Mouse (Mus musculus): Measurements from ENCODE around the gene Plg. TPM values are rescaled to one million over a fixed set of nuclear protein-coding genes. Genes with fewer than 3 reads are reported as not detected.
A peak's percentile ranks its signal among the peaks of the same experiment; 100 is the strongest.

The Plg gene
- total and polyA plus RNA-seq, 3 experiments, result not detected

DNA sequence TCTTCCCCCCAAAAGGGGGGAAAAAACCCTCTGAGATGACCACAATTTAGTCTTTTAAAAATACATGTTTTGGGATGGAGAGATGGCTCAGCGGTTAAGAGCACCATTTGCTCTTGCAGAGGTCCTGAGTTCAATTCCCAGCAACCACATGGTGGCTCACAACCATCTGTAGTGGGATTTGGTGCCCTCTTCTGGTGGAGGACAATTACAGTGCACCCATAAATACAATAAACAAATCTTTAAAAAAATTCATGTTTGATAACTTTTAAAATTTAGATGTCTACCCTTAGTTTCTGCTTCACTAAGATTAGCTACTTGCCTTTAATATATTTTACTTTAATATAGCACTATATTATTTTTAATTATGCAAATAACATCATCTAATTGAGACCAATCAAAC, 43.7 kb downstream of the Plg start:
- H3K79me2 ChIP-seq (replicated peaks; ENCODE audit: control insufficient read depth, extremely low read depth, insufficient read depth, poor library complexity, severe bottlenecking), result no peaks in the 10 kb centered on the region
- no peak for DNase-seq (ENCODE audit: extremely low read depth)
- H3K4me1 ChIP-seq (ENCODE audit: control insufficient read depth in 1 of 2, insufficient read depth in 2 of 2), result peaks cover 6 to 14% of the 10 kb centered on the region in 2 experiments

DNA sequence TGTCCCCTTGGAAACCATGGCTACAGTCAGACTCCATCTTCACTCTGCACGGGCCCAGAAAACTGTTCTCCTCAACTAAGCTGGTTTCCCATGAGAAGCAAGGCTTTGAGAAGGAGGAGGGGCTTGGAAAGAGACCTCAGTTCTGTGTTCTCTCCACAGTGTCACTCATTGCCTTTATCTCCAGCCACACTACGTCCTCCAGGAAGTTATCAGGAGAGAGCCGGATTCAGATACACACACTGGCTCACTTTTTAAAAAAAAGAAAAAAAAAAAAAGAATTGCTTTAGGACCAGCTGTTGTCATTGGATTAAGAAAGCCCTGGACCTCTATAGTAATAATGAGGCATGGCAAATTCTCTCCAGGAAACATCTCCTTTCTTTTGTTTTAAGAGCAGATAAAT, 48.7 kb downstream of the Plg start:
- no peak for TF ChIP-seq SMC3 (IDR thresholded peaks at IDR 0.05; ENCODE audit: low read depth, low read length)
- Histone ChIP-seq H3K4me2 (ENCODE audit: insufficient read depth, low read depth, poor library complexity, severe bottlenecking) (no peak overlapping the region), H3K9ac (ENCODE audit: insufficient read depth, low read depth) (no peak overlapping the region), H3K27me3 (replicated peaks) (peaks cover 22% of the 10 kb centered on the region), H3K4me1 (ENCODE audit: control insufficient read depth in 1 of 2, insufficient read depth in 2 of 2) (peaks cover 6 to 11% of the 10 kb centered on the region in 2 experiments), H3K9me3 (replicated peaks; ENCODE audit: low read length) (no peaks in the 10 kb centered on the region), H3K27ac (ENCODE audit: insufficient read depth, low read depth) (no peak overlapping the region), H3K36me3 (replicated peaks in 1 of 2; ENCODE audit: control insufficient read depth in 1 of 2, insufficient read depth in 1 of 2, low read length in 1 of 2) (no peaks in the 10 kb centered on the region), H3K79me2 (replicated peaks; ENCODE audit: control insufficient read depth, extremely low read depth, insufficient read depth, poor library complexity, severe bottlenecking) (no peaks in the 10 kb centered on the region), H3K4me3 (replicated peaks in 1 of 3; ENCODE audit: low read depth in 2 of 3, low read length in 2 of 3, poor library complexity in 1 of 3) (no peak overlapping the region)
- in situ Hi-C loops (cut with MboI; ENCODE audit: low pct_ligation_motif_present, low pct_unique_long_range_greater_than_20kb, low sequenced_read_pairs), result no loop called here
- no peak for DNase-seq (ENCODE audit: extremely low read depth)
- dilution Hi-C loops (cut with MboI; ENCODE audit: extremely low pct_ligation_motif_present, extremely low pct_unique_long_range_greater_than_20kb, low sequenced_read_pairs), result no loop called here

More for the DNA sequence above, 43.7 kb downstream of the Plg start:
- in situ Hi-C loops (cut with MboI; ENCODE audit: low pct_ligation_motif_present, low pct_unique_long_range_greater_than_20kb, low sequenced_read_pairs), result no loop called here
- Histone ChIP-seq H3K27ac (ENCODE audit: insufficient read depth, low read depth) (no peak overlapping the region), H3K27me3 (replicated peaks) (peaks cover 15% of the 10 kb centered on the region), H3K9ac (ENCODE audit: insufficient read depth, low read depth) (no peak overlapping the region), H3K4me2 (ENCODE audit: insufficient read depth, low read depth, poor library complexity, severe bottlenecking) (no peak overlapping the region), H3K9me3 (replicated peaks; ENCODE audit: low read length) (peaks cover 3% of the 10 kb centered on the region), H3K36me3 (replicated peaks in 1 of 2; ENCODE audit: control insufficient read depth in 1 of 2, insufficient read depth in 1 of 2, low read length in 1 of 2) (no peaks in the 10 kb centered on the region), H3K4me3 (replicated peaks in 1 of 3; ENCODE audit: low read depth in 2 of 3, low read length in 2 of 3, poor library complexity in 1 of 3) (no peak overlapping the region)
- dilution Hi-C loops (cut with MboI; ENCODE audit: extremely low pct_ligation_motif_present, extremely low pct_unique_long_range_greater_than_20kb, low sequenced_read_pairs), result no loop called here
- TF ChIP-seq ZNF384 (IDR thresholded peaks at IDR 0.05; ENCODE audit: low read depth, low read length), result no peak
- TF ChIP-seq CTCF (conservative IDR thresholded peaks at IDR 0.05 in 1 of 2, IDR thresholded peaks at IDR 0.05 in 1 of 2; ENCODE audit: low read depth in 2 of 2, low read length in 2 of 2), result peak in 1 of 2 experiments; percentile 48; a peak in 2 of 4 replicates
- TF ChIP-seq MXI1 (IDR thresholded peaks at IDR 0.05; ENCODE audit: low read depth, low read length), result no peak

DNA sequence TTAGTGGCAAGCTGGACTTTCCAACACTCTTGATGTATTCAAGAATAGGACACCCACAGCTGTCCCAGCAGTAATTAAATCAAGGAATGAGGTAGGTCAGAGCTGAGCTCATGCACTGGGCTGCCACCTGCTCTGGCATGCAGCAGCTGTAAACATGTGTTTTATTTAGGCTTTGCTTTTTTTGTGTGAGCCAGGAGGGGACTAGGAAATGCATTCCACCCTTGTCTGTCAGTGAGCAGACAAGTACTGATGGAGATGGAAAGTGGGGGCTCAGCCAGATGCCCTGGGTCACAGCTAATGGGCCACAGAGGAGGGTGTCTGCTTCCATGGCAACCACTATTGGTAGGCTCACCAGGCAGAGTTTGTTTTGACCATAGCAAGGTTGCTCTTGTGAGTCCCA, 50.0 kb downstream of the Plg start:
- no peak overlapping the region for H3K4me2 ChIP-seq (ENCODE audit: insufficient read depth, low read depth, poor library complexity, severe bottlenecking)
- TF ChIP-seq SIN3A (IDR thresholded peaks at IDR 0.05; ENCODE audit: low read length), result no peak
- TF ChIP-seq MYC (IDR thresholded peaks at IDR 0.05; ENCODE audit: low read depth, low read length), result no peak
- TF ChIP-seq GABPA (IDR thresholded peaks at IDR 0.05; ENCODE audit: insufficient replicate concordance, low read depth, low read length), result no peak
- TF ChIP-seq MAZ (IDR thresholded peaks at IDR 0.05; ENCODE audit: low read depth, low read length), result no peak
- no peak for TF ChIP-seq TCF12 (IDR thresholded peaks at IDR 0.05; ENCODE audit: low read depth, low read length)
- TF ChIP-seq JUND (conservative IDR thresholded peaks at IDR 0.05; ENCODE audit: low read depth, low read length), result no peak
- TF ChIP-seq USF1 (IDR thresholded peaks at IDR 0.05; ENCODE audit: low read depth, low read length), result no peak
- TF ChIP-seq ETS1 (conservative IDR thresholded peaks at IDR 0.05; ENCODE audit: low read depth, low read length), result no peak
- TF ChIP-seq SMC3 (IDR thresholded peaks at IDR 0.05; ENCODE audit: low read depth, low read length), result no peak
- no peak for TF ChIP-seq ZNF384 (IDR thresholded peaks at IDR 0.05; ENCODE audit: low read depth, low read length)
- no peak for TF ChIP-seq HCFC1 (IDR thresholded peaks at IDR 0.05; ENCODE audit: low read depth, low read length)
- TF ChIP-seq TBP (conservative IDR thresholded peaks at IDR 0.05; ENCODE audit: low read depth, low read length), result no peak
- no peak for TF ChIP-seq POLR2A (IDR thresholded peaks at IDR 0.05; ENCODE audit: low read depth, low read length)
- TF ChIP-seq CTCF (conservative IDR thresholded peaks at IDR 0.05 in 1 of 2, IDR thresholded peaks at IDR 0.05 in 1 of 2; ENCODE audit: low read depth in 2 of 2, low read length in 2 of 2), result no peak
- TF ChIP-seq BHLHE40 (IDR thresholded peaks at IDR 0.05; ENCODE audit: low read depth, low read length), result no peak
- no peak for TF ChIP-seq RAD21 (IDR thresholded peaks at IDR 0.05; ENCODE audit: low read depth, low read length)
- TF ChIP-seq MAFK (IDR thresholded peaks at IDR 0.05; ENCODE audit: insufficient replicate concordance, low read length), result no peak
- TF ChIP-seq USF2 (conservative IDR thresholded peaks at IDR 0.05; ENCODE audit: low read depth, low read length), result no peak
- TF ChIP-seq ZKSCAN1 (IDR thresholded peaks at IDR 0.05; ENCODE audit: borderline replicate concordance, low read depth, low read length), result no peak
- in situ Hi-C loops (cut with MboI; ENCODE audit: low pct_ligation_motif_present, low pct_unique_long_range_greater_than_20kb, low sequenced_read_pairs) (no loop called here), dilution Hi-C loops (cut with MboI; ENCODE audit: extremely low pct_ligation_motif_present, extremely low pct_unique_long_range_greater_than_20kb, low sequenced_read_pairs) (no loop called here)
- DNase-seq (ENCODE audit: extremely low read depth), result no peak
- peaks cover 24% of the 10 kb centered on the region for H3K27me3 ChIP-seq (replicated peaks)
- H3K27ac ChIP-seq (ENCODE audit: insufficient read depth, low read depth), result no peak overlapping the region
- no peaks in the 10 kb centered on the region for H3K79me2 ChIP-seq (replicated peaks; ENCODE audit: control insufficient read depth, extremely low read depth, insufficient read depth, poor library complexity, severe bottlenecking)
- H3K4me3 ChIP-seq (replicated peaks in 1 of 3; ENCODE audit: low read depth in 2 of 3, low read length in 2 of 3, poor library complexity in 1 of 3), result no peak overlapping the region
- H3K9ac ChIP-seq (ENCODE audit: insufficient read depth, low read depth), result no peak overlapping the region
- no peaks in the 10 kb centered on the region for H3K36me3 ChIP-seq (replicated peaks in 1 of 2; ENCODE audit: control insufficient read depth in 1 of 2, insufficient read depth in 1 of 2, low read length in 1 of 2)
- H3K9me3 ChIP-seq (replicated peaks; ENCODE audit: low read length), result no peaks in the 10 kb centered on the region
- H3K4me1 ChIP-seq (ENCODE audit: control insufficient read depth in 1 of 2, insufficient read depth in 2 of 2), result peaks cover 6 to 11% of the 10 kb centered on the region in 2 experiments
